Mouse (Mus musculus) midbrain, postnatal 0 days (tissue): ENCODE results near the gene Rpl18a. TPM values are rescaled to one million over a fixed set of nuclear protein-coding genes. Genes with fewer than 3 reads are reported as not detected.

Experiments
- ATAC-seq: fragments of 200-750 bp; cut with Nextera tagmentation; 2 replicates; pipeline ENCODE4 v1.8.0; 2017; ENCODE audit warnings: moderate number of reproducible peaks, mild to moderate bottlenecking, moderate TSS enrichment, moderate library complexity; ENCODE audit not compliant: low FRiP score
- DNase-seq: peaks from one replicate; pipeline ENCODE4 v3.0.0-alpha.2; 2015; ENCODE audit warnings: low spot score
- H3K27ac ChIP-seq: fragments of 300-500 bp; sonication (generic); 2 replicates; pipeline ENCODE4 v1.5.1; 2014; ENCODE audit warnings: low read depth, mild to moderate bottlenecking, low read length, mixed read lengths
- H3K27me3 ChIP-seq: fragments of 300-500 bp; sonication (generic); 2 replicates; pipeline ENCODE4 v1.6.1; 2014; ENCODE audit warnings: low read length, control low read depth, mixed read lengths; ENCODE audit not compliant: insufficient read depth
- H3K36me3 ChIP-seq: fragments of 300-500 bp; sonication (generic); 2 replicates; pipeline ENCODE4 v1.6.1; 2014; ENCODE audit warnings: low read length, control low read depth, mixed read lengths; ENCODE audit not compliant: insufficient read depth
- H3K4me1 ChIP-seq: fragments of 300-500 bp; sonication (generic); 2 replicates; pipeline ENCODE4 v1.6.1; 2014; ENCODE audit warnings: mild to moderate bottlenecking, control low read depth, antibody characterized with exemption, low read length, mixed read lengths; ENCODE audit not compliant: insufficient read depth
- H3K4me2 ChIP-seq: fragments of 300-500 bp; sonication (generic); 2 replicates; pipeline ENCODE4 v1.6.1; 2014; ENCODE audit warnings: low read depth, mild to moderate bottlenecking, low read length, mixed read lengths; ENCODE audit not compliant: poor library complexity, severe bottlenecking
- H3K4me3 ChIP-seq: fragments of 300-500 bp; sonication (generic); 2 replicates; pipeline ENCODE4 v1.5.1; 2014; ENCODE audit warnings: low read depth, mild to moderate bottlenecking, low read length, moderate library complexity
- H3K9ac ChIP-seq: fragments of 300-500 bp; sonication (generic); replicated peaks from 2 replicates; pipeline ENCODE4 v1.6.1; 2014; ENCODE audit warnings: mild to moderate bottlenecking, low read length, moderate library complexity, mixed read lengths; ENCODE audit not compliant: poor library complexity, severe bottlenecking
- H3K9me3 ChIP-seq: fragments of 300-500 bp; sonication (generic); 2 replicates; pipeline ENCODE4 v1.6.1; 2016; ENCODE audit warnings: low read length, control low read depth
- CTCF ChIP-seq: IDR thresholded peaks from 2 replicates; pipeline ENCODE4 v1.5.1; 2016; ENCODE audit warnings: antibody characterized with exemption, mild to moderate bottlenecking
- WGBS: fragments of 180-500 bp; shearing (Covaris S2); extraction: QIAGEN DNeasy Blood & Tissue Kit; methylation state at CpG from one replicate; pipeline ENCODE4 v1.1.7; 2014; 5-methylcytosine and 5-hydroxymethylcytosine counted together
- polyA plus RNA-seq: library from polyadenylated mRNA; unstranded; fragments of >200 nt; fragmentation: Nextera tagmentation; extraction: Ambion mirVana; gene quantifications from 2 replicates; pipeline ENCODE4 v1.2.1, GENCODE M21; 2015
- total RNA-seq: library from RNA; depleted of rRNA; stranded (reverse); fragments of >200 nt; gene quantifications from 2 replicates; pipeline ENCODE4 v1.2.3, GENCODE M21; 2014

Rpl18a gene
- total and polyA plus RNA-seq, 2 experiments from 2014 or later: 1,819 to 2,285 TPM

GRCm38 (mm10) chr8:70894771-70895545, 2.3 kb downstream of the Rpl18a start:
- no peak for ATAC-seq
- peaks cover 20% of the 10 kb centered on the region for H3K27me3 ChIP-seq

GRCm38 (mm10) chr8:70894385-70894720, 2.9 kb downstream of the Rpl18a start:
- H3K27ac ChIP-seq: no peak overlapping the region
- ATAC-seq: no peak
- H3K4me3 ChIP-seq: no peak overlapping the region
- no peak overlapping the region for H3K4me2 ChIP-seq
- no peak for DNase-seq
- 59% methylated on average over 2 of the region's 2 CpGs for WGBS
- no peaks in the 10 kb centered on the region for H3K9me3 ChIP-seq
- H3K27me3 ChIP-seq: peaks cover 20% of the 10 kb centered on the region
- peaks cover 21% of the 10 kb centered on the region for H3K36me3 ChIP-seq
- TF ChIP-seq CTCF: no peak
- H3K4me1 ChIP-seq: 0 out of 2 replicates have a peak, but pooled peaks cover 2% of the 10 kb centered on the region
- no peak overlapping the region for H3K9ac ChIP-seq

More at GRCm38 (mm10) chr8:70894771-70895545, 2.3 kb downstream of the Rpl18a start:
- 83% methylated on average over 8 of the region's 8 CpGs for WGBS
- Histone ChIP-seq H3K4me3 (no peak overlapping the region), H3K36me3 (peaks cover 21% of the 10 kb centered on the region), H3K4me2 (no peak overlapping the region), H3K27ac (no peak overlapping the region), H3K9ac (no peak overlapping the region), H3K4me1 (0 out of 2 replicates have a peak, but pooled peaks cover 2% of the 10 kb centered on the region), H3K9me3 (no peaks in the 10 kb centered on the region)
- no peak for TF ChIP-seq CTCF
- no peak for DNase-seq

- no peak for ATAC-seq
- H3K27me3 ChIP-seq: peaks cover 20% of the 10 kb centered on the region
- TF ChIP-seq CTCF: peak; percentile 80
Measured at GRCm38 (mm10) chr8:70893656-70894384, 3.4 kb downstream of the Rpl18a start.

GRCm38 (mm10) chr8:70892896-70893655, 4.1 kb downstream of the Rpl18a start:
- peaks cover 20% of the 10 kb centered on the region for H3K27me3 ChIP-seq
- H3K4me1 ChIP-seq: 0 out of 2 replicates have a peak, but pooled peaks cover 2% of the 10 kb centered on the region
- TF ChIP-seq CTCF: no peak
- no peak overlapping the region for H3K27ac ChIP-seq
- peak overlapping the region; percentile 28; the same call in 1 of the 2 replicates for H3K4me2 ChIP-seq
- WGBS: 35% methylated on average over 20 of the region's 20 CpGs
- no peak overlapping the region for H3K4me3 ChIP-seq
- H3K36me3 ChIP-seq: peaks cover 21% of the 10 kb centered on the region
- ATAC-seq: no peak
- no peak for DNase-seq
- no peak overlapping the region for H3K9ac ChIP-seq
- H3K9me3 ChIP-seq: no peaks in the 10 kb centered on the region

More at GRCm38 (mm10) chr8:70893656-70894384, 3.4 kb downstream of the Rpl18a start:
- no peak overlapping the region for H3K9ac ChIP-seq
- WGBS: 26% methylated on average over 12 of the region's 12 CpGs
- H3K27ac ChIP-seq: no peak overlapping the region
- no peak overlapping the region for H3K4me2 ChIP-seq
- H3K9me3 ChIP-seq: no peaks in the 10 kb centered on the region
- H3K36me3 ChIP-seq: peaks cover 21% of the 10 kb centered on the region
- H3K4me1 ChIP-seq: 0 out of 2 replicates have a peak, but pooled peaks cover 2% of the 10 kb centered on the region
- no peak overlapping the region for H3K4me3 ChIP-seq
- DNase-seq: peak; percentile 83

- TF ChIP-seq CTCF: no peak
- H3K4me2 ChIP-seq: peak within 1 kb of the TSS; percentile 28; the same call in 1 of the 2 replicates
- H3K9me3 ChIP-seq: no peaks in the 10 kb centered on the region
- H3K9ac ChIP-seq: no peak within 1 kb of the TSS; the same call in 1 of the 2 replicates
- DNase-seq (no peak), ATAC-seq (no peak)
- 8% methylated on average over 69 of the region's 80 CpGs for WGBS
- H3K4me3 ChIP-seq: no peak within 1 kb of the TSS; the same call in 1 of the 2 replicates
- H3K27me3 ChIP-seq: peaks cover 20% of the 10 kb centered on the region
- 0 out of 2 replicates have a peak, but pooled peaks cover 2% of the 10 kb centered on the region for H3K4me1 ChIP-seq
- peaks cover 21% of the 10 kb centered on the region for H3K36me3 ChIP-seq
- H3K27ac ChIP-seq: no peak within 1 kb of the TSS
Measured at GRCm38 (mm10) chr8:70892022-70892895, 5.0 kb downstream of the Rpl18a start, which contains the start of gene Slc5a5. Gene Slc5a5 (minus strand): TSS chr8:70892757.
